Mouse (Mus musculus) heart, adult 2 months (tissue): Measurements from ENCODE around the gene Qars.

Source experiments
- EP300 ChIP-seq: fragments of 200-500 bp; IDR thresholded peaks from 2 replicates; pipeline ENCODE4 v1.6.1; 2011; ENCODE audit warnings: low read depth, low read length, control low read depth; ENCODE audit not compliant: insufficient read depth
- POLR2A ChIP-seq: fragments of 200-500 bp; IDR thresholded peaks from 2 replicates; pipeline ENCODE4 v1.6.1; 2011; ENCODE audit warnings: mild to moderate bottlenecking, low read depth, low read length, control low read depth; ENCODE audit not compliant: insufficient read depth

GRCm38 (mm10) chr9:108484021-108484420 lies 23.5 kb upstream of the Qars start:
- no peak for TF ChIP-seq POLR2A
- TF ChIP-seq EP300, result no peak
